Mouse (Mus musculus): ENCODE measurements around the gene Scrn1. TPM values are rescaled to one million over a fixed set of nuclear protein-coding genes. Genes with fewer than 3 reads are reported as not detected.

Scrn1 gene
- total and polyA plus RNA-seq, 2 experiments from 2014 or later: 113 to 127 TPM

GRCm38 (mm10) chr6:54531048-54531481 is 35.2 kb downstream of the Scrn1 start:
- no peak for TF ChIP-seq CTCF (IDR thresholded peaks at IDR 0.05)
- Histone ChIP-seq H3K4me3 (ENCODE audit: low read depth, low read length) (no peak overlapping the region), H3K27me3 (ENCODE audit: insufficient read depth, low read length) (no peaks in the 10 kb centered on the region), H3K4me1 (ENCODE audit: insufficient read depth, low read length) (no peaks in the 10 kb centered on the region), H3K9me3 (ENCODE audit: low read length) (no peaks in the 10 kb centered on the region), H3K9ac (replicated peaks; ENCODE audit: low read length, poor library complexity, severe bottlenecking) (no peak overlapping the region), H3K36me3 (ENCODE audit: insufficient read depth, low read length) (0 out of 2 replicates have a peak, but pooled peaks cover 4% of the 10 kb centered on the region), H3K27ac (ENCODE audit: low read depth, low read length) (no peak overlapping the region), H3K4me2 (ENCODE audit: low read depth, low read length, poor library complexity, severe bottlenecking) (no peak overlapping the region)
- DNase-seq (ENCODE audit: low spot score): peak; percentile 69
- 31% methylated on average over 8 of the region's 8 CpGs for WGBS
- peak; percentile 68 for ATAC-seq (ENCODE audit: low FRiP score)

GRCm38 (mm10) chr6:54530182-54530581 is 36.1 kb downstream of the Scrn1 start:
- 79% methylated on average over 2 of the region's 2 CpGs for WGBS
- no peak for DNase-seq (ENCODE audit: low spot score)
- H3K27me3 ChIP-seq (ENCODE audit: insufficient read depth, low read length): no peaks in the 10 kb centered on the region
- H3K36me3 ChIP-seq (ENCODE audit: insufficient read depth, low read length): peaks cover 8% of the 10 kb centered on the region; the same call in 1 of the 2 replicates
- H3K27ac ChIP-seq (ENCODE audit: low read depth, low read length): no peak overlapping the region
- H3K9ac ChIP-seq (replicated peaks; ENCODE audit: low read length, poor library complexity, severe bottlenecking): no peak overlapping the region
- no peak overlapping the region for H3K4me3 ChIP-seq (ENCODE audit: low read depth, low read length)
- H3K4me2 ChIP-seq (ENCODE audit: low read depth, low read length, poor library complexity, severe bottlenecking): no peak overlapping the region
- H3K4me1 ChIP-seq (ENCODE audit: insufficient read depth, low read length): no peaks in the 10 kb centered on the region
- H3K9me3 ChIP-seq (ENCODE audit: low read length): no peaks in the 10 kb centered on the region
- ATAC-seq (ENCODE audit: low FRiP score): no peak
- no peak for TF ChIP-seq CTCF (IDR thresholded peaks at IDR 0.05)

DNA sequence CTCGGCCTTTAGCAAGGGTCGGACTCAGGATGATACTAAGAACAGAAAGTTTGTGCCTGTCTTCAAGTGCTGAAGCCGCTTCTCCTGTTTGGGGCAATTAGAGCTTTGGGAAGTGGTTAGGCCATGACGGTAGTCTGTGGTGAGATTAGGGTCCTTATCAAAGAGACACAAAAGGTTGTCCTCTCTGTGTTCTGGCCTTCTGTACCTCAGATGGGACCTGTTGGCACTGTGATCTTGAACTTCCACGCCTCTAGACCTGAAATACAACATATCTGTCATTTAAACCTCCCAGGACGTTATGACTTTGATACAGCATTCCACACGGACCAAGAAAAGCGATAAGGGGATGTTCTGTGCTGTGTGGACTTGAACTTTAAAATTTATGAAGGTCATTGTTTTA is 37.6 kb downstream of the Scrn1 start:
- no peak for TF ChIP-seq CTCF (IDR thresholded peaks at IDR 0.05)
- WGBS: 96% methylated on average over 8 of the region's 8 CpGs
- no peaks in the 10 kb centered on the region for H3K27me3 ChIP-seq (ENCODE audit: insufficient read depth, low read length)
- no peaks in the 10 kb centered on the region for H3K9me3 ChIP-seq (ENCODE audit: low read length)
- H3K36me3 ChIP-seq (ENCODE audit: insufficient read depth, low read length): peaks cover 11% of the 10 kb centered on the region; the same call in 1 of the 2 replicates
- no peaks in the 10 kb centered on the region for H3K4me1 ChIP-seq (ENCODE audit: insufficient read depth, low read length)
- no peak overlapping the region for H3K27ac ChIP-seq (ENCODE audit: low read depth, low read length)
- no peak for DNase-seq (ENCODE audit: low spot score)
- ATAC-seq (ENCODE audit: low FRiP score): no peak
- no peak overlapping the region for H3K4me3 ChIP-seq (ENCODE audit: low read depth, low read length)
- no peak overlapping the region for H3K9ac ChIP-seq (replicated peaks; ENCODE audit: low read length, poor library complexity, severe bottlenecking)
- H3K4me2 ChIP-seq (ENCODE audit: low read depth, low read length, poor library complexity, severe bottlenecking): no peak overlapping the region

GRCm38 (mm10) chr6:54518758-54519157 is 47.5 kb downstream of the Scrn1 start:
- peaks cover 48% of the 10 kb centered on the region for H3K36me3 ChIP-seq (ENCODE audit: insufficient read depth, low read length)
- H3K27ac ChIP-seq (ENCODE audit: low read depth, low read length): no peak overlapping the region
- no peaks in the 10 kb centered on the region for H3K9me3 ChIP-seq (ENCODE audit: low read length)

GRCm38 (mm10) chr6:54516512-54517134 is 49.7 kb downstream of the Scrn1 start:
- peaks cover 46% of the 10 kb centered on the region for H3K36me3 ChIP-seq (ENCODE audit: insufficient read depth, low read length)

More at GRCm38 (mm10) chr6:54518758-54519157, 47.5 kb downstream of the Scrn1 start:
- Histone ChIP-seq H3K4me2 (ENCODE audit: low read depth, low read length, poor library complexity, severe bottlenecking) (no peak overlapping the region), H3K4me3 (ENCODE audit: low read depth, low read length) (no peak overlapping the region), H3K27me3 (ENCODE audit: insufficient read depth, low read length) (no peaks in the 10 kb centered on the region), H3K9ac (replicated peaks; ENCODE audit: low read length, poor library complexity, severe bottlenecking) (no peak overlapping the region), H3K4me1 (ENCODE audit: insufficient read depth, low read length) (no peaks in the 10 kb centered on the region)
- WGBS: 75% methylated on average over 5 of the region's 5 CpGs
- no peak for TF ChIP-seq CTCF (IDR thresholded peaks at IDR 0.05)
- DNase-seq (ENCODE audit: low spot score) (peak; percentile 15), ATAC-seq (ENCODE audit: low FRiP score) (no peak)

DNA sequence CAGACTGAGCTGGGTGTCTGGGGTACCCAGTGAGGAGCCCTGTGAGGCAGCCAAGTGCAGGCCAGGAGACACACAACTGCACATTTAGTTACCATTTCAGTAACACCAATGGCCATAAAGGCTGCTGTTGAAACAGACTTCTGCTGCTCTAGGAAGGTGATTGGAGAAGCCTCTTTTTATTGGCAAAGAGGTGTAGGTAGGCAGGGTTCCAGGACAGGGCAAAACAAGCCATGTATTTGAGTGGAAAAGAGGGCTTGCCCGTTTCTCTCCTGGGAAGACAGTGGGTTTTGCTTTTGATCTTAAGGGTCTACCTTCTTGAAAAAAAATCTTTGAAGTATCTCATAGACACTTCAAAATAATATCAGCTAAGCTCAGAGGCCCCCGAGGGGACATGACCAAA is 54.0 kb downstream of the Scrn1 start:
- DNase-seq (ENCODE audit: low spot score): no peak
- no peak overlapping the region for H3K4me2 ChIP-seq (ENCODE audit: low read depth, low read length, poor library complexity, severe bottlenecking)
- H3K9ac ChIP-seq (replicated peaks; ENCODE audit: low read length, poor library complexity, severe bottlenecking): no peak overlapping the region
- no peak overlapping the region for H3K4me3 ChIP-seq (ENCODE audit: low read depth, low read length)
- H3K9me3 ChIP-seq (ENCODE audit: low read length): no peaks in the 10 kb centered on the region
- 77% methylated on average over 2 of the region's 2 CpGs for WGBS
- no peak for ATAC-seq (ENCODE audit: low FRiP score)
- no peak overlapping the region for H3K27ac ChIP-seq (ENCODE audit: low read depth, low read length)
- H3K27me3 ChIP-seq (ENCODE audit: insufficient read depth, low read length): no peaks in the 10 kb centered on the region
- peaks cover 36% of the 10 kb centered on the region for H3K36me3 ChIP-seq (ENCODE audit: insufficient read depth, low read length)
- 0 out of 2 replicates have a peak, but pooled peaks cover 3% of the 10 kb centered on the region for H3K4me1 ChIP-seq (ENCODE audit: insufficient read depth, low read length)
- no peak for TF ChIP-seq CTCF (IDR thresholded peaks at IDR 0.05)

More at GRCm38 (mm10) chr6:54516512-54517134, 49.7 kb downstream of the Scrn1 start:
- DNase-seq (ENCODE audit: low spot score): no peak
- no peak; the same call in 1 of the 2 replicates for ATAC-seq (ENCODE audit: low FRiP score)
- WGBS: 94% methylated on average over 2 of the region's 2 CpGs
- Histone ChIP-seq H3K9me3 (ENCODE audit: low read length) (no peaks in the 10 kb centered on the region), H3K27ac (ENCODE audit: low read depth, low read length) (no peak overlapping the region), H3K4me3 (ENCODE audit: low read depth, low read length) (no peak overlapping the region), H3K9ac (replicated peaks; ENCODE audit: low read length, poor library complexity, severe bottlenecking) (no peak overlapping the region), H3K4me1 (ENCODE audit: insufficient read depth, low read length) (no peaks in the 10 kb centered on the region), H3K4me2 (ENCODE audit: low read depth, low read length, poor library complexity, severe bottlenecking) (no peak overlapping the region), H3K27me3 (ENCODE audit: insufficient read depth, low read length) (no peaks in the 10 kb centered on the region)
- no peak for TF ChIP-seq CTCF (IDR thresholded peaks at IDR 0.05)
